Mouse (Mus musculus) limb, embryonic 10.5 days (tissue): Measurements from ENCODE around the gene Kcna2. TPM values are rescaled to one million over a fixed set of nuclear protein-coding genes. Genes with fewer than 3 reads are reported as not detected.

ENCODE experiments used
- DNase-seq: peaks from one replicate; pipeline ENCODE4 v3.0.0-alpha.2; 2017; ENCODE audit warnings: low spot score
- H3K27ac ChIP-seq: fragments of 300-500 bp; sonication (generic); 2 replicates; pipeline ENCODE4 v1.5.1; 2016; ENCODE audit warnings: mild to moderate bottlenecking
- H3K27me3 ChIP-seq: fragments of 300-500 bp; sonication (generic); 2 replicates; pipeline ENCODE4 v1.6.1; 2016; ENCODE audit warnings: low read depth, mild to moderate bottlenecking; ENCODE audit not compliant: poor library complexity, severe bottlenecking
- H3K36me3 ChIP-seq: fragments of 300-500 bp; sonication (generic); 2 replicates; pipeline ENCODE4 v1.6.1; 2016; ENCODE audit warnings: mild to moderate bottlenecking, moderate library complexity
- H3K4me1 ChIP-seq: fragments of 300-500 bp; sonication (generic); 2 replicates; pipeline ENCODE4 v1.6.1; 2016
- H3K4me3 ChIP-seq: fragments of 300-500 bp; sonication (generic); 2 replicates; pipeline ENCODE4 v1.5.1; 2016; ENCODE audit warnings: mild to moderate bottlenecking, moderate library complexity
- H3K9me3 ChIP-seq: fragments of 300-500 bp; sonication (generic); replicated peaks from 2 replicates; pipeline ENCODE4 v1.6.1; 2016; ENCODE audit warnings: mild to moderate bottlenecking
- WGBS: fragments of 180-500 bp; shearing (Covaris S2); methylation state at CpG from one replicate; pipeline ENCODE4 v1.1.7; 2016; 5-methylcytosine and 5-hydroxymethylcytosine counted together
- polyA plus RNA-seq: library from polyadenylated mRNA; unstranded; fragments of >200 nt; fragmentation: Nextera tagmentation; extraction: Ambion mirVana; gene quantifications from 2 replicates; pipeline ENCODE4 v1.2.1, GENCODE M21; 2016

Kcna2 gene
- polyA plus RNA-seq, 1 experiment from 2014 or later, result 0.03 TPM

GRCm38 (mm10) chr3:107112498-107112897 lies 11.6 kb downstream of the Kcna2 start:
- Histone ChIP-seq H3K9me3 (no peaks in the 10 kb centered on the region), H3K27ac (no peak overlapping the region), H3K4me3 (no peak overlapping the region), H3K4me1 (no peaks in the 10 kb centered on the region), H3K27me3 (no peaks in the 10 kb centered on the region), H3K36me3 (no peaks in the 10 kb centered on the region)
- 53% methylated on average over 4 of the region's 4 CpGs for WGBS
- DNase-seq, result no peak

- Histone ChIP-seq H3K9me3 (no peaks in the 10 kb centered on the region), H3K27me3 (no peaks in the 10 kb centered on the region), H3K4me1 (no peaks in the 10 kb centered on the region), H3K4me3 (no peak overlapping the region), H3K27ac (no peak overlapping the region), H3K36me3 (no peaks in the 10 kb centered on the region)
- DNase-seq, result no peak
- WGBS, result 76% methylated on average over 10 of the region's 10 CpGs
Measured at GRCm38 (mm10) chr3:107112932-107113659, 12.2 kb downstream of the Kcna2 start.

DNA sequence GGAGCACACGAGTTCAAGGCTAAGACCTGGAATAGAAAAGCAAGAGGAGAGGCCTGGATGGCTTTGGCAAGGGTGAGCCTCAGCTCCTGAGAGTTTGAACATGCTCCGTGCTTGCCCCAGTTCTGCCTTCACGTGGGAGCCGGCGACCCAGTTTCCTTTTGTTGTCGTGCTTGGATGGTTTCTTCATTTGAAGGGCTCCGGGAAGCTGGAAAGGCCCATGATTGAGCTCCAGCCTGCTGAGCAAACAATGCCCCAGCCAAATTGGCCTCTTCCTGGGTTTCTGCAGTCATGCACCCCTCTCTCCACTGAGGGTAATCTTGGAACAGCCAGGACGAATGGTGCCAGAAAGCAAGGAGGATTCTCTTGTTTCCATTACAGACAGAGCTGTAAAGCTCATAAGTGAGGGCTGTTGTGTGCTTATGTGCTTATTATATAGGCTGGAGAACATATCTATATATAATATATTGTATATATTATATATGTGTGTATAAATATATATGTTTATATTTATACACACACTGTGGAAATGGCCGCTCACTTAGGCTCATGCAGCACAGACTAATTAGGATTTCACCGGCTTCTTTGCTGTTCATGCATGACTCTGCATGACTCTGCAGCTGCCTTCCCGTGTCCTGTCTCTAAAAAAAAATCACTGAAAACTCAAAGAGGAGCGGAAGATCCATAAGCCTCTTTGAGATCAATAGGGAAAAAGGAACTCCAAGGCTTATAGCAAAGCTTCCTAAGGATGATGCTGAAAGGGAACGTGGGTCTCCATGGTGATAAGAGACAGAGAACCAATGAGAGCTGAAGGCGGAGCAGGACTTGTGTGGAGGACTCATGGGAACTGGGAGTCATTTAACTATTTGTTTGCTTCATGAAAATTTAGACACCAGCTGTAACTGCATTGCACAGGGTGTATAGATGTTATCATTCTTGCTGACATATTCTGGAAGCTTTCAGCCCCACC lies 13.1 kb downstream of the Kcna2 start:
- no peaks in the 10 kb centered on the region for H3K4me1 ChIP-seq
- H3K9me3 ChIP-seq, result no peaks in the 10 kb centered on the region
- no peak for DNase-seq
- H3K27me3 ChIP-seq, result no peaks in the 10 kb centered on the region
- H3K27ac ChIP-seq, result no peak overlapping the region
- WGBS, result 78% methylated on average over 14 of the region's 14 CpGs
- no peaks in the 10 kb centered on the region for H3K36me3 ChIP-seq
- H3K4me3 ChIP-seq, result no peak overlapping the region

DNA sequence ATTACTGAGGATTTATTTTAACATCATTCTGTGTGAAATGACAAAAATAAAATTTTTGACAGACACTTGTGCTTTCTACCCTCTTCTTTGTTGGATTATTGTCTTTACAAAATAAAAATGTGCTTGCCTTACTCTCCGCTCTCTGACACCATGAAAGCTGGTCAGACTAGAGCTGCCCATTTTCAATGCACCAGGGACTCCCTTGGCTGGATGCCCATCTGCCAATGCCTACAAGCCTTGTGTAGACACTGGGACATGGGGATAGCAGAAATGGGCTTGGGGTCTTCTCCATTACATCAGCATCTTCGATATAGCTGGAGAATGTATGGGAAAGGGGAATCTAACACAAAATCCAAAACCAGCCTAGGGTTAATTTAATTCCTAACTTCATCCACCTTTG lies 14.0 kb downstream of the Kcna2 start:
- no peak overlapping the region for H3K4me3 ChIP-seq
- H3K27ac ChIP-seq, result no peak overlapping the region
- no peaks in the 10 kb centered on the region for H3K36me3 ChIP-seq
- no peaks in the 10 kb centered on the region for H3K4me1 ChIP-seq
- DNase-seq, result no peak
- 87% methylated on average over 2 of the region's 2 CpGs for WGBS
- no peaks in the 10 kb centered on the region for H3K9me3 ChIP-seq
- H3K27me3 ChIP-seq, result no peaks in the 10 kb centered on the region

GRCm38 (mm10) chr3:107115746-107116145 lies 14.8 kb downstream of the Kcna2 start:
- no peaks in the 10 kb centered on the region for H3K36me3 ChIP-seq
- no peaks in the 10 kb centered on the region for H3K4me1 ChIP-seq
- WGBS, result 80% methylated on average over 2 of the region's 2 CpGs
- H3K9me3 ChIP-seq, result no peaks in the 10 kb centered on the region
- H3K4me3 ChIP-seq, result no peak overlapping the region
- no peak for DNase-seq
- H3K27ac ChIP-seq, result no peak overlapping the region
- H3K27me3 ChIP-seq, result no peaks in the 10 kb centered on the region

DNA sequence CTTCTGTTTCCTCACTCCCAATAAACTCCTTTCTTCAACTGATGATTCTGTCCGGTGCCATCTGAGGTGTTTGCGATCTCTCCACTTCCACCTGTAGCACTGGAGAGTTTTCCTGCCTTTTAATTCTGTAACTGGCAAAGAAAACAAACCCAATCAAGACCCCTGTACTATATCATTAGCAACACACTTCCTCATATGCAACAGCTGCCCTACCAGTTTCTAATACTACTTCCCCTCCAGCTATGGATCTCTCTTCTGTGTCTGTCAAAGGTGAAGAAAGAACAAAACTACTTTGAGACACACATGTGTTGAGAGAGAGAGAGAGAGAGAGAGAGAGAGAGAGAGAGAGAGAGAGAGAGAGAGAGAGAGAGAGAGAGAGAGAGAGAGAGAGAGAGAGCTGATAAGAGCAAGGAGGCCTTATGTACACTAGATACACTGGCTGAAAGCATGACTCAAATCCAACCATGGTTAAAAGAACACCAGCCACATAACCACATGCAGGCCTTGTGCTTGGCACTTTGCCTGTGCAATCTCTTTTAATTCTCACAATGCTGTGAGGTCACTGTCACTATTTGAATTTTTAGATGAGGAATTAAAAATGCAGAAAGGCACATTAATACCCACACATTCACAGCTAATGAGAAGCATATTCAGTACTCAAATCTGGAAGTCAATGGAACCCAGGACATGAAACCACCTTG lies 19.1 kb downstream of the Kcna2 start:
- WGBS, result 96% methylated on average over 2 of the region's 2 CpGs
- no peak for DNase-seq
- no peaks in the 10 kb centered on the region for H3K27me3 ChIP-seq
- H3K4me3 ChIP-seq, result no peak overlapping the region
- H3K9me3 ChIP-seq, result no peaks in the 10 kb centered on the region
- H3K27ac ChIP-seq, result no peak overlapping the region
- no peaks in the 10 kb centered on the region for H3K4me1 ChIP-seq
- no peaks in the 10 kb centered on the region for H3K36me3 ChIP-seq

DNA sequence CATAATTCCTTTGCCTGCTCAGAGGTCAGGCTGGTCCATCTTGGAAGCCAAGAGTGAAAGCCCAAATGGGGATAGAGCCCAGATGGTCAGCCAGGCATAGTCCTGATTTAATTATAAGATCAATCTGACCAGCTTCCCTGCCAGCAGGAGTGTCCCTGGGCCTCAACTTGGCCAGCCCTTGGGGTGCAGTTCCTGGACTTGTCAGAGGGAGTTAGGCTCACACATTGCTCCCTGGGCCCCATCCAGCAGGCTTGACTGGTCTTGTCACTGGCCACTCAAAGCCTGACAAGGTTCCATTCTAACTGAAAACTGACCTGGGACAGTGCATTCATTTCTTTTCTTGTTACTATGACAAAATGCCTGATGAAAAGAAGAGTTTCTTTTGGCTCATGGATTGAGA lies 21.4 kb downstream of the Kcna2 start:
- Histone ChIP-seq H3K36me3 (no peaks in the 10 kb centered on the region), H3K4me1 (no peaks in the 10 kb centered on the region), H3K27me3 (no peaks in the 10 kb centered on the region), H3K9me3 (no peaks in the 10 kb centered on the region), H3K4me3 (no peak overlapping the region), H3K27ac (no peak overlapping the region)
- no peak for DNase-seq

- 95% methylated on average over 1 of the region's 1 CpGs for WGBS
- Histone ChIP-seq H3K9me3 (no peaks in the 10 kb centered on the region), H3K4me3 (no peak overlapping the region), H3K27me3 (no peaks in the 10 kb centered on the region), H3K27ac (no peak overlapping the region), H3K4me1 (no peaks in the 10 kb centered on the region), H3K36me3 (no peaks in the 10 kb centered on the region)
- DNase-seq, result no peak
Measured at GRCm38 (mm10) chr3:107127667-107128066, 26.7 kb downstream of the Kcna2 start.

DNA sequence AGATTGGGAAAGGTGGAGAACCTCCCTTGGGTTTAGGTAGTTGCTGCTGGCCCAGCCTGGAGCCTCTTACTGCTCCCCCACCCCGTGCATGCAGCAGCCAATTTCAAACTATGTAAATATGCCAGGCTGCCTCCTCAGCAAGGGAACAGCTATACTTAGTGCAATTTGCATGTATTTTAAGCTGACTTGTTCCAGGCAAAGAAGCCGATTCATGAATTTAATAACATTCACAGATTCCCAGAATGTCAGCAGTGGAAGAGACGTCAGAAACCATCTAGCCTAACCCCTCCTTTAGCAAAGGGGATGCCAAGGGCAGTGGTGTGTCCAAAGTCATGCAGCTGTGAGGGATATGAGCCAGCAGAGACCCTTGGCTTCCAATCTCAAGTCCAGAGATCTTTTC lies 27.5 kb downstream of the Kcna2 start:
- WGBS, result 79% methylated on average over 3 of the region's 3 CpGs
- no peaks in the 10 kb centered on the region for H3K9me3 ChIP-seq
- no peak overlapping the region for H3K4me3 ChIP-seq
- H3K27me3 ChIP-seq, result no peaks in the 10 kb centered on the region
- DNase-seq, result no peak
- H3K4me1 ChIP-seq, result no peaks in the 10 kb centered on the region
- H3K27ac ChIP-seq, result no peak overlapping the region
- no peaks in the 10 kb centered on the region for H3K36me3 ChIP-seq

GRCm38 (mm10) chr3:107129251-107129650 lies 28.3 kb downstream of the Kcna2 start:
- no peaks in the 10 kb centered on the region for H3K36me3 ChIP-seq
- no peaks in the 10 kb centered on the region for H3K4me1 ChIP-seq
- WGBS, result 71% methylated on average over 2 of the region's 2 CpGs
- H3K9me3 ChIP-seq, result no peaks in the 10 kb centered on the region
- no peak overlapping the region for H3K27ac ChIP-seq
- H3K27me3 ChIP-seq, result no peaks in the 10 kb centered on the region
- no peak overlapping the region for H3K4me3 ChIP-seq
- no peak for DNase-seq

DNA sequence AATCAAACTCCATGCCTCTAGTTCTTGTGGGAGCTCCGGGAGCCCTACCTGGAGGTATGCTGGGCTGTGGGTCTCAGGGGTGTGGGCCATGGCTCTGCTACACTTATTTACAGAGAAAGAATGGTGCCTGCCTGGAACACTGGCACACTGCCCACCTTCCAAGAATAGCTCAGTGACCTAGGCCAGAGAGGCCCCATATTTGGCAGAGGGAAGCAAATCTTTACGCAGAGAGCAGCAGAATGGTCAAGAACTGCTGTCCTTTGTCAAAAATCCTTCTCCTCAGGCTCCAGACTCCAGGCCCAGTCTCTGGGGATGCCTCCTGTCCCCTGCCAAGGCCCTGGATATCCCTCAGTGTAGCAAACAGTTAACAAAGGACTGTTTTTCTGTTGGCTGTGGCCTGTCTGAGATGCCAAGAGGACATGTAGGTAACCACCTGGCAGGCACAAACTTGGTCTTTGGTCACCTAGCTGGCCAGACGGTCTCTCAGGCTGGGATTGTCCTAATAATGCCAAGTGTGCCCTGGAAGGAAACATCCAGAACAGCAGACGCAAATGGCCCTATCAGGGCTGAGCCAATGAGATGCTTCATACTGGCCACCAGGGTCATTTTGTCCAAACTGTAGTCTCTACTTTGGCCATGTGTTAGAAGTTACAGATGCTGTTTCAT lies 29.8 kb downstream of the Kcna2 start:
- WGBS, result 91% methylated on average over 4 of the region's 4 CpGs
- H3K36me3 ChIP-seq, result no peaks in the 10 kb centered on the region
- H3K4me1 ChIP-seq, result no peaks in the 10 kb centered on the region
- no peaks in the 10 kb centered on the region for H3K9me3 ChIP-seq
- no peak overlapping the region for H3K27ac ChIP-seq
- no peaks in the 10 kb centered on the region for H3K27me3 ChIP-seq
- H3K4me3 ChIP-seq, result no peak overlapping the region
- DNase-seq, result no peak

- no peaks in the 10 kb centered on the region for H3K9me3 ChIP-seq
- DNase-seq, result no peak
- no peaks in the 10 kb centered on the region for H3K4me1 ChIP-seq
- H3K27me3 ChIP-seq, result no peaks in the 10 kb centered on the region
- no peak overlapping the region for H3K4me3 ChIP-seq
- no peaks in the 10 kb centered on the region for H3K36me3 ChIP-seq
- no peak overlapping the region for H3K27ac ChIP-seq
- WGBS, result 83% methylated on average over 6 of the region's 6 CpGs
Measured at GRCm38 (mm10) chr3:107131846-107132245, 30.9 kb downstream of the Kcna2 start.
